Mouse (Mus musculus) layer of hippocampus, postnatal 10 days (tissue): ENCODE measurements around the gene Ccdc33. TPM values are rescaled to one million over a fixed set of nuclear protein-coding genes. Genes with fewer than 3 reads are reported as not detected.

ENCODE experiments used
- DNase-seq, 2 experiments: peaks; one replicate each; pipeline ENCODE4 v3.0.0; 2021; ENCODE audit warnings: low spot score in 2 of 2
- total RNA-seq, 2 experiments: library from RNA; stranded (reverse); gene quantifications; 2 replicates each; pipeline ENCODE4 v1.2.3; 2021

The Ccdc33 gene
- total RNA-seq, 2 experiments from 2014 or later, result 1.0 to 2.0 TPM

- no peak for DNase-seq
Observed at GRCm38 (mm10) chr9:58014393-58015160, 104.0 kb downstream of the Ccdc33 start.

DNA sequence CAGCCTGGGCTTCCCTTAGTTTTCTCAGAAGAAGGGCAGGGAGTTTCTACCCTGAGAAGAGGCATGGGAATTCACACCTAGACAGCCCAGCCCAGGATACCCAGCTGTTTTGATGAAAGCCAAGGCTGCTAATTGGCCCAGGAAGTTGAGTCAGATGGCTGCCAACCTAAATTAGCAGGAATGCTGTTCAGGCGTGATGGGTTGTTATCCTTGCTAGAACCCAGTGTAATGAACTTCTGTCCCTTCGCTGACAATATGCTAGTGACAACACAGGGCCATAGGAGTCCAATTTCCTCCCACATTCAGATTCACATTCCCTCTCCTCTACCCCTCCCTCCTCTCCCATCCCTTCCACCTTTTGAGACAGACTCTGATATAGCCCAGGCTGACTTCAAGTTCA is 105.7 kb downstream of the Ccdc33 start:
- DNase-seq, result peak in 1 of 2 experiments; percentile 39

GRCm38 (mm10) chr9:58012486-58012885 is 106.1 kb downstream of the Ccdc33 start:
- DNase-seq, result no peak

GRCm38 (mm10) chr9:58011552-58011951 is 107.1 kb downstream of the Ccdc33 start:
- DNase-seq, result no peak

GRCm38 (mm10) chr9:58011027-58011426 is 107.6 kb downstream of the Ccdc33 start:
- DNase-seq, result no peak

DNA sequence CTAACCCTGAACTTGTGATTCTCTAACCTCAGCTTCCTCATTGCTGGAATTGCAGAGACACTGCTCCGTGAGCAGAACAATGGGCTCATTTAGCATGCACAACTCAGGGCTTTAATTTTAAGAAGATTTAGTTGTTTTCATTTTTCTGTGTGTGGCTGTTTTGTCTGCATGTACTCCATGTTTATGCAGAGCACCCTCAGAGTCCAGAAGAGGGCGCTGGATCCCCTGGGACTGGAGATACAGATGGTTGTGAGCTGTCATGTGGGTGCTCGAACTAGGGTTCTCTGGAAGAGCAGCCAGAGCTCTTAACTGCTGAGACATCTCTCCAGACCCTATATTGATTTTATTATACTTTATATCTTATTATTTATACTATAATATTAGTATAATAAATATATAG is 109.0 kb downstream of the Ccdc33 start:
- DNase-seq, result no peak

- DNase-seq, result peak; percentile 68 to 69
Observed at GRCm38 (mm10) chr9:58009015-58009362, 109.6 kb downstream of the Ccdc33 start.

DNA sequence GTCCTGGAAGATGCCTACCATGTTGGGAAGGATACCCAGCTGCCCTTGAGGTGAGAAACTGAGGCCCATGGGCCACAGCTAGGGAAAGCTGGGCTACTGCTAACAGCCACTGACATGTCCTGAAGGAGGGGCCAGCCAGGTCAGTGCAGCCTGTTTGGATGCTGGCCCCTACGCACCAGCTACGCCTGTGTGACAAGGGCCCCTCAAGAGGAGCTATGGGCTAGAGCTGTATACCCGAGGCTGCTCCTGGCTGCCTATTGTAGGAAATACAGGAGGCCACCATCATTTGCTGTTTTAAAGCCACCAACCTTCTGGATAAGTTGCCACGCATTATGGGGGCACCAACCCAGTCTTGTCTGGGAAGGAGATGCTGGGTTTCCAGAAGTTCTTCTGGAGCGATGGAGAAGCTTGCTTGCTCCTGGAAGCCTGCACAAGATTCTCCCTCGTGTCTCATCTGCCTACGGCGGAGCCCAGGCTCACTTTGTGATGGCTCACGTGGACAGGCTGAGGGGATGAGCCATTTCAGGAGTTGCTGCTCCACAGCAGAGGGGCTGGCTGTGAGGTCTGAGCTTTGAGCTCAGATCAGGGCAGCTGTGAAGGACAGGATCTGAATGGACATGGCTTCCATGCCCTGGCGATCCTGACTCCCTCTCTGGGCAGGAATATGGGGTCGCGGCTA is 110.1 kb downstream of the Ccdc33 start:
- DNase-seq, result peak in 1 of 2 experiments; percentile 29

GRCm38 (mm10) chr9:58005753-58006461 is 112.7 kb downstream of the Ccdc33 start, which contains the start of gene Cyp11a1:
Cyp11a1 (plus strand) TSS chr9:58006411.
- DNase-seq, result no peak

GRCm38 (mm10) chr9:58003272-58003671 is 115.4 kb downstream of the Ccdc33 start:
- DNase-seq, result no peak

DNA sequence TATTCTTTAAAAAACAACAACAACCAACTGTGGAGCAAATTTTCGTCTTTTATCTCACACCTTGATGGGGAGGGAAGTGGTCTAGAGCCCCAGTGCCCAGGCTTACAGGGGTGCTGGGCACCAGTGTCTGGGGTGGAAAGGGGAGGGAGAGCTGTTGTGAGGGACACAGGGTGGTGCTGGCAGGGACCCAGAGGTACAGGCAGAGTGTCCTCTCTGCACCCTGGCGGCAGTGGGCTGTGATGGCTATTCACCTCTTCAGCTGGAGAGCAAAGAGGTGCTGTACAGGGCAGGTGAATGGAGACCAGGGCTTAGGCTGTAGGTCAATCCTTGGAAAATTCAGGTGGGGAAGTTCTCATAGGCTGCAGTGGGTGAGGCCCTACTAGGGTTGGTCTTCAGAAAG is 118.9 kb downstream of the Ccdc33 start:
- DNase-seq, result no peak

GRCm38 (mm10) chr9:57998685-57999084 is 119.9 kb downstream of the Ccdc33 start:
- no peak for DNase-seq

- peak; percentile 49 to 57 for DNase-seq
Observed at GRCm38 (mm10) chr9:57998032-57998659, 120.5 kb downstream of the Ccdc33 start.

- no peak for DNase-seq
Observed at GRCm38 (mm10) chr9:57997511-57998031, 121.1 kb downstream of the Ccdc33 start.

DNA sequence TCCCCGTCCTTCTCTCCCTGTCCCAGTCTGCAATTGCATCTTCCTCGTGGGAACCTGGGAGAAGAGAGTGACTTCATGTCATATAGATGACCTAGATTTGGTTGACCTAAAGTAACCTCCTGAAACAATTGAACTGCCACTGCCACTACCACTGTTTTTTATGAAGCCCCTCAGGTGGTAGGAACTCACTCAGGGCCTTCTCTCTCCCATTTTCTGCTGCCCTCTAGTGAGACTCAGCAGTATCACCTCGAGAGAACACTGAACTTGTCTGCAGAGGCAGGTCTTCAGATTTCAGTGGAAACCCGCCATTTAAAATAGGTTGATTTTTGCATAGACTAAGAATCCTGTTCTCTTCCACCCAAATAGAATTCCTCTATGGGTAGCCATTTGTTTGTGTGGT is 123.3 kb downstream of the Ccdc33 start:
- peak; percentile 41 to 57 for DNase-seq

- DNase-seq, result no peak
Observed at GRCm38 (mm10) chr9:57992781-57993591, 125.6 kb downstream of the Ccdc33 start.

- no peak for DNase-seq
Observed at GRCm38 (mm10) chr9:57992060-57992459, 126.6 kb downstream of the Ccdc33 start.

- DNase-seq, result peak in 1 of 2 experiments; percentile 22
Observed at GRCm38 (mm10) chr9:57990438-57991110, 128.0 kb downstream of the Ccdc33 start.

DNA sequence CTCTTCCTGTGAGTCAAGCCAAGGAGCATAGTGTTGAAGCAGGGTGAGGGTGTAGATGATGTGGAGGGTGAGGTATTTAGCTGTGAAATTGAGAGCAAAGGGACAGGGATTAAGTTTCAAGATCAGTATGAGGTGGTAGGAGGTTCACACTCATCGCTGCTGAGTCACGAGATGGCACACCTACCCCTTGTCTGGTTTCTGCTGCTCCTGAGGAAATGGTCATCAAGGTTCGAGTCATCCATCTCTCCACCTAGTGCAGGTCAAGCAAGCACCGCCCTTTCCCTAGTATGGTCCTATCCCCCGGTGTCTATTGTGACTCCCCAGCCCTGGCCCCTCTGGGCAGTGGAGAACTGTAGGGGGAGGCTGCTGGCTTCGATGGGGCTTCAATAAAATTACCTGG is 129.3 kb downstream of the Ccdc33 start:
- no peak for DNase-seq

GRCm38 (mm10) chr9:57988098-57988497 is 130.5 kb downstream of the Ccdc33 start:
- no peak for DNase-seq
